Mouse (Mus musculus) liver, embryonic 11.5 days (tissue): Measurements from ENCODE around the gene Afm. TPM values are rescaled to one million over a fixed set of nuclear protein-coding genes. Genes with fewer than 3 reads are reported as not detected.

Experiments
- ATAC-seq: fragments of 200-750 bp; cut with Nextera tagmentation; replicated peaks from 2 replicates; pipeline ENCODE4 v1.8.0; 2017; ENCODE audit warnings: moderate number of reproducible peaks, mild to moderate bottlenecking, moderate TSS enrichment, moderate library complexity; ENCODE audit not compliant: low FRiP score
- DNase-seq: peaks from one replicate; pipeline ENCODE4 v3.0.0-alpha.2; 2017; ENCODE audit warnings: low spot score
- H3K27ac ChIP-seq: fragments of 300-500 bp; sonication (generic); 2 replicates; pipeline ENCODE4 v1.5.1; 2014; ENCODE audit warnings: mild to moderate bottlenecking, low read depth, low read length, control low read depth
- H3K27me3 ChIP-seq: fragments of 300-500 bp; sonication (generic); replicated peaks from 2 replicates; pipeline ENCODE4 v1.6.1; 2014; ENCODE audit warnings: low read length, mixed read lengths; ENCODE audit not compliant: control insufficient read depth, insufficient read depth
- H3K36me3 ChIP-seq: fragments of 300-500 bp; sonication (generic); 2 replicates; pipeline ENCODE4 v1.6.1; 2014; ENCODE audit warnings: mild to moderate bottlenecking, low read length, moderate library complexity, mixed read lengths; ENCODE audit not compliant: control insufficient read depth, insufficient read depth
- H3K4me1 ChIP-seq: fragments of 300-500 bp; sonication (generic); replicated peaks from 2 replicates; pipeline ENCODE4 v1.6.1; 2014; ENCODE audit warnings: low read length, mixed read lengths; ENCODE audit not compliant: control insufficient read depth, insufficient read depth
- H3K4me2 ChIP-seq: fragments of 300-500 bp; sonication (generic); 2 replicates; pipeline ENCODE4 v1.6.1; 2014; ENCODE audit warnings: mild to moderate bottlenecking, control low read depth, moderate library complexity
- H3K4me3 ChIP-seq: fragments of 300-500 bp; sonication (generic); 2 replicates; pipeline ENCODE4 v1.5.1; 2014; ENCODE audit warnings: low read depth, low read length, control low read depth
- H3K9ac ChIP-seq: fragments of 300-500 bp; sonication (generic); 2 replicates; pipeline ENCODE4 v1.6.1; 2014; ENCODE audit warnings: low read depth, low read length, control low read depth
- H3K9me3 ChIP-seq: fragments of 300-500 bp; sonication (generic); 2 replicates; pipeline ENCODE4 v1.6.1; 2016; ENCODE audit warnings: low read length, inconsistent platforms, mixed read lengths; ENCODE audit not compliant: control insufficient read depth
- WGBS: fragments of 180-500 bp; shearing (Covaris S2); extraction: QIAGEN DNeasy Blood & Tissue Kit; methylation state at CpG from one replicate; pipeline ENCODE4 v1.1.7; 2014; 5-methylcytosine and 5-hydroxymethylcytosine counted together
- polyA plus RNA-seq: library from polyadenylated mRNA; unstranded; fragments of >200 nt; fragmentation: Nextera tagmentation; extraction: Ambion mirVana; gene quantifications from 2 replicates; pipeline ENCODE4 v1.2.1, GENCODE M21; 2014

Gene Afm
- polyA plus RNA-seq: 8.8 and 11.4 TPM in 2 replicates

DNA sequence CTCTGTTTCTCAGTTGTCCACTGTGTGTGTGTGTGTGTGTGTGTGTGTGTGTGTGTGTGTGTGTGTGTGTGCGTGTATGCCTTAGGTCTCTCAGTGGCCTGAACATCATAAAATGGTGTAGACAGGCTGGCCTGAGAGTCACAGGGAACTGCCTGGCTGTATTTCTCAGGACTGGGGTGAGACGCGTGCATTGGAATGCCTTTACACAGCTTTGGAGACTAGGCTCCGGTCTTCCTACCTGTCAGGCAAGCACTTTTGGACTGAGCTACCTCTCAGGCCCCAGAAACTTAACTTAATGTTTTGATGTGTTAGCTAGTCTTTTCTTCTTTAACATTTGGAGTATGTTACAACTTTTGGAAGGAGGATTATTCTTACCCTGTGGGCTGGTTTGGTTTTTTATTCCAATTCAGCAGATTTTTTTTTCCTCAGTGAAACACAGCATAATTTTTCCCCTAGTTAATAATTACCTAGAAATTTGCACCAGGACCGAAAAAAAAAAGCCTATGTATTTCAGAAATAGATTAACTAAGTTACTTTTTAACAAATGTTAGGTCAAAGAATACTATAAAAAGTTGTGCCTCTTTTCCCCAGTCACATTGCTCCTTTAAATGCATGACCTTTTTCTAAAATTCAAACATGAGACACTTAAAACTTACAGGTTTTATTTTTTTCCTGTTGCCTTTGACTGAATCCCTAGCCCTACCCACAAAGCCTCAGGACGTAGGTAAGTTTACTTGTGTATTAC is at the start of gene Afm:
Afm (plus strand) TSS at position 577 of the 745 bp plus-strand sequence.
- Histone ChIP-seq H3K4me2 (no peak within 1 kb of the TSS), H3K9ac (no peak within 1 kb of the TSS), H3K4me3 (no peak within 1 kb of the TSS), H3K27ac (no peak within 1 kb of the TSS), H3K27me3 (no peaks in the 10 kb centered on the region), H3K9me3 (no peaks in the 10 kb centered on the region), H3K4me1 (no peaks in the 10 kb centered on the region), H3K36me3 (no peaks in the 10 kb centered on the region)
- 72% methylated on average over 6 of the region's 6 CpGs for WGBS
- DNase-seq (no peak), ATAC-seq (0 out of 2 replicates have a peak, but pooled peaks have one; percentile 20)

DNA sequence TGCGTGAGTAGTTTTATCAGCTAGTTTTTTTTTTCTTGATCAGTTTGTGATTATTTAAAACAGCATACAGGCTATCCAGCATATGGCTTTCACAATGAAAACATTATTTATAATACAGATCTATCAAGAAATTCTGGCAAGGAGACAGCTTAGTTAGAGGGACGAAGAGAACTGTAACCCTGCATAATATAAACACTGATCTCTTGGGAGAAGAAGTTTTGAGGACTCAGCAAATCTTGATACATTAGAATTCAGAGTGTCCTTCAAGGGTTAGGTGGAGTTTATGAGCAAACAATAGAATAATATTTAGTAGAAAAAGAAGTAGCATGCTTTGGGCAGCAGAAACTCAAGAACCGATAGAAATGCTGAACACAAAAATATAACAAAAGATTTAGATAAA is 47.9 kb upstream of the Afm start:
- no peak overlapping the region for H3K9ac ChIP-seq
- WGBS: 80% methylated on average over 3 of the region's 3 CpGs
- no peaks in the 10 kb centered on the region for H3K36me3 ChIP-seq
- ATAC-seq (no peak), DNase-seq (no peak)
- no peak overlapping the region for H3K4me3 ChIP-seq
- no peak overlapping the region for H3K4me2 ChIP-seq
- H3K9me3 ChIP-seq: no peaks in the 10 kb centered on the region
- no peak overlapping the region for H3K27ac ChIP-seq
- no peaks in the 10 kb centered on the region for H3K27me3 ChIP-seq
- H3K4me1 ChIP-seq: no peaks in the 10 kb centered on the region

DNA sequence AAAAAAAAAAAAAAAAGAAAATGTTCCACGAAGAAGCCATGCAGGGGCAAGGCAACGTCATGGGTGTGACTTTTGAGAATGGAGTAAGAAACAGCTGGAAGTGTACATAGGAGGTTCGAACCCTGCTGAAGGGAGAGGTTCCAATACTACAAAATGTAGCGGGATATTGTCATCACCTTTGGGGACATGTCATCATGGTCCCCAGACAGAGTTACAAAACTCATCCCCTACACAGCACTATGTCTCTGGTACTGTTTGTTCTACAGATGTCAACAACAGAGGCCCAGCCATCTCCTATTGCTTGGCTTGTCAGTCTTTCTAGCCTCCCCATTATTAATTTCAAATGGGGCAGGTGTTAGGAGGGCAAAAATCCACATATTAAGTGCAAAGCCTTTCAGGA is 44.8 kb upstream of the Afm start:
- H3K9me3 ChIP-seq: no peaks in the 10 kb centered on the region
- H3K36me3 ChIP-seq: no peaks in the 10 kb centered on the region
- DNase-seq: no peak
- no peak overlapping the region for H3K4me3 ChIP-seq
- H3K27ac ChIP-seq: no peak overlapping the region
- H3K4me2 ChIP-seq: no peak overlapping the region
- peak; percentile 23; the same call in 1 of the 2 replicates for ATAC-seq
- H3K27me3 ChIP-seq: no peaks in the 10 kb centered on the region
- no peaks in the 10 kb centered on the region for H3K4me1 ChIP-seq
- 83% methylated on average over 4 of the region's 4 CpGs for WGBS
- H3K9ac ChIP-seq: no peak overlapping the region

DNA sequence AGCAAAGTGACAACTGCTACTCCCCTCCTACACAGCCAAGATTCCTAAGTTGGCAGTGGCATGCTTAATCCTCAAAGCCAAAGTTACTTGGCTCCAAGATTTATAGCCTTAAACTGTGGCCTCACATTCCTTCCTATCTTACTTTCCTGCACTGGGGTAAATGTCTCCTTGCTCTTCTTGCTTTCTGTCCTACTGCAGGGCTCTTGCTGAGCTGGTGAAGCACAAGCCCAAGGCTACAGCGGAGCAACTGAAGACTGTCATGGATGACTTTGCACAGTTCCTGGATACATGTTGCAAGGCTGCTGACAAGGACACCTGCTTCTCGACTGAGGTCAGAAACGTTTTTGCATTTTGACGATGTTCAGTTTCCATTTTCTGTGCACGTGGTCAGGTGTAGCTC is 44.4 kb upstream of the Afm start:
- 81% methylated on average over 5 of the region's 5 CpGs for WGBS
- Histone ChIP-seq H3K4me1 (no peaks in the 10 kb centered on the region), H3K4me2 (no peak overlapping the region), H3K27me3 (no peaks in the 10 kb centered on the region), H3K4me3 (no peak overlapping the region), H3K36me3 (no peaks in the 10 kb centered on the region), H3K9me3 (no peaks in the 10 kb centered on the region), H3K27ac (no peak overlapping the region), H3K9ac (no peak overlapping the region)
- DNase-seq (no peak), ATAC-seq (no peak)

DNA sequence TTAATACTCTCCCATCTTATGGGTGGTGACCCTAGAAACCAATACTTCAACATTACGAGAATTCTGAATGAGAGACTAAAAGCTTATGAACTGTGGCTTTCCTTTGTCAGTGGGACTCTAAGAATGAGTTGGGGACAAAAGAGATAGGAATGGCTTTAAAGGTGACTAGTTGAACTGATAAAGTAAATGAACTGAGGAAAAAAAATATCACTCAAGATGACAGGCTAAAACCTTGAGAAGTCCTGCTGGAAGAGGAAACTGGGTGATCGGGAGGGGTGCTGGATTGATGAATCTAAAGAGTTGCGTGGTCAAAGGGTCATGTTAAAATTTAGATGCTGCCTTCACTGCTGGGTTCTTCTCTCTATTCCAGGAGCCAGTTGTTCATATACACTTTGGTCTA is 42.0 kb upstream of the Afm start:
- Histone ChIP-seq H3K36me3 (no peaks in the 10 kb centered on the region), H3K27ac (no peak overlapping the region), H3K9ac (no peak overlapping the region), H3K9me3 (no peaks in the 10 kb centered on the region), H3K27me3 (no peaks in the 10 kb centered on the region), H3K4me1 (no peaks in the 10 kb centered on the region), H3K4me3 (no peak overlapping the region), H3K4me2 (no peak overlapping the region)
- DNase-seq (no peak), ATAC-seq (no peak)
- WGBS: 86% methylated on average over 3 of the region's 3 CpGs

DNA sequence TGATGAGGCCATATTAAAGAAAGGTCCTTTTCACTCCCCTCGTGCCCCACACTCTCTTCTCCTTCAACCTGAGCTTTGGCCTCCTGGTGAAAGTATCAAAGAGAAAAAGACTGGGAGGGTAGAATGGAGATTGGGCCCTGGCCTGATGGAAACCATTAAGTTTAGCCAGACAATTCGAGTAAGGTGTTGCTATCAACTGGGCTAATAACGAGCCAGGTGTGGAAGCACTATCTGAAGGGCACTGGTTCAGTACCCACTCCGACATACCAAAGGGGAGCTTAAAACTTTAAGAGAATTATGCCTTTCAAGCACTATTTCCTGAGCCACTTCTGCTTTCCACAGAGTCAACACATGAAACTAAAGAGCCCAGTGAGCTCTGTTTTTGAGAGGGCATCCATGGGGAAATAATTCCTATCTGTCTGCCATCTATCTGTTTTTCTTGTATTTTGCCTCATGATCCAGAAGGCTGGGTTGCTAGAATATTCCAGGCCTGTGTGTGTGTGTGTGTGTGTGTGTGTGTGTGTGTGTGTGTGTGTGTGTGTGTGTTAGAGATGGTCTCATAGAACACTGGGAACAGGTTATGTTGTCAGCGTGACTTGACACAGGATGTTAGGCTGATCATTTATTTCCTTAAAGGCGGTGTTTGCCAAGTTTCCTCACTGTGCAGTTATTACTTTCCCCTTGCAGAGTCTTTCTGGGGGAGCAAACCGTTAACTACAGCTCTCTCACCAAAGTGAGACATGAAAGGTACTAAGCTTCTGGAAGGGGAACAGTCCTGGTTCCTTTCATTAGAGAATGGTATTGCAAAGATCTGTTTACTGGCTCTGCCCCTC is 41.2 kb upstream of the Afm start:
- H3K36me3 ChIP-seq: no peaks in the 10 kb centered on the region
- DNase-seq (no peak), ATAC-seq (peak; percentile 44; the same call in 1 of the 2 replicates)
- H3K9ac ChIP-seq: no peak overlapping the region
- no peaks in the 10 kb centered on the region for H3K9me3 ChIP-seq
- H3K4me1 ChIP-seq: no peaks in the 10 kb centered on the region
- WGBS: 72% methylated on average over 7 of the region's 7 CpGs
- no peak overlapping the region for H3K4me3 ChIP-seq
- H3K27ac ChIP-seq: no peak overlapping the region
- H3K4me2 ChIP-seq: no peak overlapping the region
- no peaks in the 10 kb centered on the region for H3K27me3 ChIP-seq

DNA sequence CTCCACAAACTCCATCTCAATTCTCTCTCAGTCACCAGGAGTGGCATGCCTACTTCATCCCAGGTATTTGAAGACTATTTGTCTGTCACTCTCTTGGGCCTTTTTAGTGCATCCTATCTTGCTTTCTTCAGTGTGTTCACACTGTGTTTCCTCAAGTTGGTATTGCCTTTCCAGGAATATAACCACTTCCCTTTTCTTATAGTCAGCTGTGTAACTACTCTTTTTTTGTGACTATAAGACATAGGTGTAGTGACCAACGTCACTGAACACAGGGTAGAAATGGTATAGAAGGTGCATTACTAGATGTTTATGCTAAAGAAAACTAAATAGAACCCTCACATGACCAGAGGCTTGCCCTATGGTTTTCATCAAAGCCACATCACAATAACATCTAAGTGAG is 39.8 kb upstream of the Afm start:
- no peaks in the 10 kb centered on the region for H3K36me3 ChIP-seq
- no peak for ATAC-seq
- H3K27ac ChIP-seq: no peak overlapping the region
- WGBS: 49% methylated on average over 1 of the region's 1 CpGs
- no peak overlapping the region for H3K4me2 ChIP-seq
- no peaks in the 10 kb centered on the region for H3K4me1 ChIP-seq
- no peaks in the 10 kb centered on the region for H3K9me3 ChIP-seq
- no peak overlapping the region for H3K4me3 ChIP-seq
- no peaks in the 10 kb centered on the region for H3K27me3 ChIP-seq
- no peak overlapping the region for H3K9ac ChIP-seq
- no peak for DNase-seq

DNA sequence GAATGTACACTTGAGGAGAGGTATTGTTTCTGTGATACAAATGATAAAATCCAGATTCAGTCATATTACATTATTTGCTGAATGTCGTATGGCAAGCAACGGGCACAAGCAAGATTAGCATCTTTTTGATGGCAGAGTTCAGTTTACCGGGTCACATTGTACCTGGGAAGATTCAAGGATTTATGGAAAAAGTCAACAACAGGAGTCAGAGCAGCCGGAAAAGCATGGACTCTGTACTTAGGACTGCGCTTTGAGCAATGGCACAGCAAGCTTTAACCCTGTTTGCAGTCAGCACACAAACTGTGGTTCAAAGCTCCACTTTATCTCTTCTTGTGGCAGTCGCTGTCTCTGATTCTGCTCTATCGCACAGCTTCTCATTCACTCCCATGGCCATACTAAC is 33.1 kb upstream of the Afm start:
- no peak for DNase-seq
- 79% methylated on average over 7 of the region's 7 CpGs for WGBS
- H3K27ac ChIP-seq: peak overlapping the region; percentile 44; the same call in 1 of the 2 replicates

More for the DNA sequence above, 33.1 kb upstream of the Afm start:
- no peak overlapping the region for H3K9ac ChIP-seq
- no peaks in the 10 kb centered on the region for H3K36me3 ChIP-seq
- ATAC-seq: peak; percentile 34
- H3K4me3 ChIP-seq: no peak overlapping the region
- no peaks in the 10 kb centered on the region for H3K27me3 ChIP-seq
- H3K4me1 ChIP-seq: no peaks in the 10 kb centered on the region
- no peak overlapping the region for H3K4me2 ChIP-seq
- no peaks in the 10 kb centered on the region for H3K9me3 ChIP-seq
